Mouse (Mus musculus) heart, postnatal 0 days (tissue): ENCODE results near the gene Tapbp.

Experiments used
- CTCF ChIP-seq: IDR thresholded peaks from 2 replicates; pipeline ENCODE4 v1.5.1; 2016; ENCODE audit warnings: antibody characterized with exemption, control low read depth, low read depth
- EP300 ChIP-seq: IDR thresholded peaks from 2 replicates; pipeline ENCODE4 v1.6.1; 2016; ENCODE audit warnings: antibody characterized with exemption, low read depth

DNA sequence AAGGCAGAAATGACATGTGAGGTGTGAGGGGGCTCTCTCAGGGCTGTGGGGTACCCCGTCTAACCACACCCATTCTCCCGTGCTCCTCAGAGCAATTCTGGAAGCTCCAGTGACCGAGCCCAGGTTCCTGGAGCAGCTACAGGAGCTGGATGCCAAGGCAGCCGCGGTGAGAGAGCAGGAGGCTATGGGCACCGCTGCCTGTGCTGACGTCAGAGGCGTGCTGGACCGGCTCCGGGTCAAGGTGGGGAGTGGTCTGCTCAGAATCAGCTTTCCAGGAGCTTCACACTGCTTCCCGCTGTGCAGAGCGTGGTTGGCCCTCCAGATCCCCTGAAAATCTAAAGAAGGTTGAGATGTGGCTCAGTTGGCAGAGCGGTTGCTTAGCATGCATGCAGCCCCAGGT is 43.4 kb downstream of the Tapbp start:
- TF ChIP-seq CTCF (no peak), EP300 (no peak)
